Mouse (Mus musculus) C2C12 (cell line): ENCODE data around the gene 4930558C23Rik.
"Not testable (repeated sequence)": the region's sequence is repeated elsewhere in the genome, so short reads cannot be mapped to it uniquely, and the experiment has no call there.

Experiments
- CEBPB ChIP-seq: IDR thresholded peaks from one replicate; pipeline ENCODE4 v1.6.1; 2011; ENCODE audit warnings: low read depth, mild to moderate bottlenecking, control low read depth, moderate library complexity
- CTCF ChIP-seq: IDR thresholded peaks from one replicate; pipeline ENCODE4 v1.5.1; 2011; ENCODE audit not compliant: control insufficient read depth, insufficient read depth, insufficient read length
- FOSL1 ChIP-seq: IDR thresholded peaks from one replicate; pipeline ENCODE4 v1.8.0; 2011; ENCODE audit warnings: mild to moderate bottlenecking, low read length; ENCODE audit not compliant: poor library complexity, insufficient read depth, severe bottlenecking
- MAX ChIP-seq: IDR thresholded peaks from one replicate; pipeline ENCODE4 v1.6.1; 2011; ENCODE audit warnings: mild to moderate bottlenecking, control low read depth
- USF1 ChIP-seq: IDR thresholded peaks from one replicate; pipeline ENCODE4 v1.6.1; 2011; ENCODE audit warnings: low read depth, mild to moderate bottlenecking, control low read depth, moderate library complexity

GRCm38 (mm10) chr3:95427891-95428238, 25.2 kb upstream of the 4930558C23Rik start:
- not testable (repeated sequence) for TF ChIP-seq CTCF, CEBPB, MAX, USF1, FOSL1
